Mouse (Mus musculus) embryonic fibroblast, embryonic 13.5 days (primary cell): ENCODE data around the gene Hdac11.

ENCODE experiments used
- CTCF ChIP-seq: IDR thresholded peaks from 2 replicates; pipeline ENCODE4 v1.5.1; 2011; ENCODE audit warnings: mild to moderate bottlenecking, control low read depth, low read length, moderate library complexity, borderline replicate concordance; ENCODE audit not compliant: insufficient read depth
- POLR2A ChIP-seq: IDR thresholded peaks from 2 replicates; pipeline ENCODE4 v1.6.1; 2011; ENCODE audit warnings: low read depth, mild to moderate bottlenecking, control low read depth, low read length, moderate library complexity

- TF ChIP-seq CTCF = no peak
- TF ChIP-seq POLR2A = no peak
These were observed 29.0 kb downstream of the Hdac11 start for GRCm38 (mm10) chr6:91185502-91185901.
